Mouse (Mus musculus): ENCODE measurements at regions not wholly inside any gene's neighbourhood (a gene's known extent, or its start where the extent isn't known, plus 50 kb on each side); places are given as distances from the start of the nearest gene placed in this dataset.
"Not testable (repeated sequence)": the region's sequence is repeated elsewhere in the genome, so short reads cannot be mapped to it uniquely, and the experiment has no call there.

GRCm38 (mm10) chr12:113948017-113948416 is 404.3 kb downstream of the Adam6a start:
- ATAC-seq (ENCODE audit: insufficient read depth); H3K4me2 ChIP-seq; H3K36me3 ChIP-seq (ENCODE audit: insufficient read depth); H3K9ac ChIP-seq; H3K4me3 ChIP-seq (ENCODE audit: low read depth, low read length); H3K4me1 ChIP-seq (ENCODE audit: insufficient read depth); H3K9me3 ChIP-seq (ENCODE audit: low read depth, low read length); H3K27ac ChIP-seq (ENCODE audit: low read depth); H3K27me3 ChIP-seq (ENCODE audit: insufficient read depth, low read length): not testable (repeated sequence)
- 21% methylated on average over 4 of the region's 4 CpGs for WGBS
- TF ChIP-seq CTCF (IDR thresholded peaks at IDR 0.05; ENCODE audit: low read depth), result peak; percentile 46
- DNase-seq, result peak; percentile 43

- Histone ChIP-seq H3K27ac (ENCODE audit: low read depth) (no peak overlapping the region), H3K9me3 (ENCODE audit: low read depth, low read length) (no peaks in the 10 kb centered on the region; the same call in 1 of the 2 replicates), H3K36me3 (ENCODE audit: insufficient read depth) (no peaks in the 10 kb centered on the region), H3K4me2 (no peak overlapping the region), H3K27me3 (ENCODE audit: insufficient read depth, low read length) (no peaks in the 10 kb centered on the region), H3K4me1 (ENCODE audit: insufficient read depth) (no peaks in the 10 kb centered on the region), H3K4me3 (ENCODE audit: low read depth, low read length) (no peak overlapping the region), H3K9ac (no peak overlapping the region)
- no peak for TF ChIP-seq CTCF (IDR thresholded peaks at IDR 0.05; ENCODE audit: low read depth)
- WGBS, result 74% methylated on average over 6 of the region's 6 CpGs
- ATAC-seq (ENCODE audit: insufficient read depth), result no peak
- DNase-seq, result no peak
Measured at GRCm38 (mm10) chr12:113974271-113974670, 430.6 kb downstream of the Adam6a start.

GRCm38 (mm10) chr12:113981613-113982012 is 437.9 kb downstream of the Adam6a start:
- not testable (repeated sequence) for H3K4me1 ChIP-seq (ENCODE audit: insufficient read depth); H3K27me3 ChIP-seq (ENCODE audit: insufficient read depth, low read length); H3K27ac ChIP-seq (ENCODE audit: low read depth); H3K36me3 ChIP-seq (ENCODE audit: insufficient read depth); ATAC-seq (ENCODE audit: insufficient read depth); H3K4me3 ChIP-seq (ENCODE audit: low read depth, low read length); H3K9ac ChIP-seq; H3K9me3 ChIP-seq (ENCODE audit: low read depth, low read length); H3K4me2 ChIP-seq
- WGBS, result 34% methylated on average over 10 of the region's 10 CpGs
- peak; percentile 66 for TF ChIP-seq CTCF (IDR thresholded peaks at IDR 0.05; ENCODE audit: low read depth)
- peak; percentile 50 for DNase-seq

GRCm38 (mm10) chr12:113987233-113987990 is 443.7 kb downstream of the Adam6a start:
- H3K9me3 ChIP-seq (ENCODE audit: low read depth, low read length), result no peaks in the 10 kb centered on the region; the same call in 1 of the 2 replicates
- TF ChIP-seq CTCF (IDR thresholded peaks at IDR 0.05; ENCODE audit: low read depth), result no peak
- H3K27me3 ChIP-seq (ENCODE audit: insufficient read depth, low read length), result no peaks in the 10 kb centered on the region
- 63% methylated on average over 5 of the region's 5 CpGs for WGBS
- no peak overlapping the region for H3K4me3 ChIP-seq (ENCODE audit: low read depth, low read length)
- no peaks in the 10 kb centered on the region for H3K36me3 ChIP-seq (ENCODE audit: insufficient read depth)
- ATAC-seq (ENCODE audit: insufficient read depth) (no peak), DNase-seq (no peak)
- no peak overlapping the region for H3K4me2 ChIP-seq
- no peak overlapping the region for H3K9ac ChIP-seq
- H3K4me1 ChIP-seq (ENCODE audit: insufficient read depth), result no peaks in the 10 kb centered on the region
- no peak overlapping the region for H3K27ac ChIP-seq (ENCODE audit: low read depth)

GRCm38 (mm10) chr12:113992425-113992824 is 448.7 kb downstream of the Adam6a start:
- no peak for TF ChIP-seq CTCF (IDR thresholded peaks at IDR 0.05; ENCODE audit: low read depth)
- DNase-seq, result no peak
- Histone ChIP-seq H3K9ac (no peak overlapping the region), H3K27ac (ENCODE audit: low read depth) (no peak overlapping the region), H3K9me3 (ENCODE audit: low read depth, low read length) (no peaks in the 10 kb centered on the region; the same call in 1 of the 2 replicates), H3K4me3 (ENCODE audit: low read depth, low read length) (no peak overlapping the region), H3K36me3 (ENCODE audit: insufficient read depth) (no peaks in the 10 kb centered on the region), H3K27me3 (ENCODE audit: insufficient read depth, low read length) (no peaks in the 10 kb centered on the region), H3K4me2 (no peak overlapping the region), H3K4me1 (ENCODE audit: insufficient read depth) (no peaks in the 10 kb centered on the region)
- ATAC-seq (ENCODE audit: insufficient read depth), result no peak
- WGBS, result 77% methylated on average over 2 of the region's 2 CpGs

GRCm38 (mm10) chr12:113994284-113994683 is 450.6 kb downstream of the Adam6a start:
- not testable (repeated sequence) for H3K27me3 ChIP-seq (ENCODE audit: insufficient read depth, low read length); H3K4me2 ChIP-seq; H3K36me3 ChIP-seq (ENCODE audit: insufficient read depth); ATAC-seq (ENCODE audit: insufficient read depth); H3K9ac ChIP-seq; H3K9me3 ChIP-seq (ENCODE audit: low read depth, low read length); DNase-seq; H3K4me1 ChIP-seq (ENCODE audit: insufficient read depth); H3K27ac ChIP-seq (ENCODE audit: low read depth); H3K4me3 ChIP-seq (ENCODE audit: low read depth, low read length)
- WGBS, result 51% methylated on average over 3 of the region's 3 CpGs

- H3K36me3 ChIP-seq (ENCODE audit: insufficient read depth); H3K9ac ChIP-seq; H3K4me2 ChIP-seq; H3K27me3 ChIP-seq (ENCODE audit: insufficient read depth, low read length); ATAC-seq (ENCODE audit: insufficient read depth); DNase-seq; H3K4me1 ChIP-seq (ENCODE audit: insufficient read depth); H3K27ac ChIP-seq (ENCODE audit: low read depth); H3K9me3 ChIP-seq (ENCODE audit: low read depth, low read length); H3K4me3 ChIP-seq (ENCODE audit: low read depth, low read length): not testable (repeated sequence)
Measured at GRCm38 (mm10) chr12:114008491-114008890, 464.8 kb downstream of the Adam6a start.
